Mouse (Mus musculus) kidney, adult 2 months (tissue): ENCODE data around the gene Cipc. TPM values are rescaled to one million over a fixed set of nuclear protein-coding genes. Genes with fewer than 3 reads are reported as not detected.

ENCODE experiments used
- DNase-seq: peaks from one replicate; pipeline ENCODE4 v3.0.0; 2021
- H3K27ac ChIP-seq: fragments of 200-500 bp; 2 replicates; pipeline ENCODE4 v1.5.1; 2012; ENCODE audit warnings: low read depth, low read length, control low read depth, inconsistent platforms; ENCODE audit not compliant: insufficient read depth
- H3K27me3 ChIP-seq: fragments of 200-500 bp; replicated peaks from 2 replicates; pipeline ENCODE4 v1.6.1; 2012; ENCODE audit warnings: mild to moderate bottlenecking, moderate library complexity, low read length, inconsistent platforms; ENCODE audit not compliant: control insufficient read depth, insufficient read depth
- H3K36me3 ChIP-seq: fragments of 200-500 bp; 2 replicates; pipeline ENCODE4 v1.6.1; 2012; ENCODE audit warnings: mild to moderate bottlenecking, moderate library complexity, low read length, inconsistent platforms; ENCODE audit not compliant: control insufficient read depth, insufficient read depth
- H3K4me1 ChIP-seq: fragments of 200-500 bp; 2 replicates; pipeline ENCODE4 v1.6.1; 2011; ENCODE audit warnings: low read length; ENCODE audit not compliant: control insufficient read depth, insufficient read depth
- H3K4me3 ChIP-seq: fragments of 200-500 bp; 2 replicates; pipeline ENCODE4 v1.5.1; 2011; ENCODE audit warnings: mild to moderate bottlenecking, low read depth, low read length, control low read depth; ENCODE audit not compliant: insufficient read depth
- CTCF ChIP-seq: fragments of 200-500 bp; conservative IDR thresholded peaks from 2 replicates; pipeline ENCODE4 v1.5.1; 2011; ENCODE audit warnings: low read depth, mild to moderate bottlenecking, control low read depth, low read length, moderate library complexity, mixed read lengths; ENCODE audit not compliant: insufficient read depth, insufficient read length
- POLR2A ChIP-seq: fragments of 200-500 bp; IDR thresholded peaks from one replicate; pipeline ENCODE4 v1.6.1; 2011; ENCODE audit warnings: low read depth, low read length, control low read depth
- WGBS: fragments of 180-500 bp; shearing (Covaris S2); methylation state at CpG from one replicate; pipeline ENCODE4 v1.1.7; 2018; 5-methylcytosine and 5-hydroxymethylcytosine counted together
- polyA plus RNA-seq: library from polyadenylated mRNA; depleted of rRNA; stranded (reverse); fragments of >200 nt; gene quantifications from 2 replicates; pipeline ENCODE4 v1.2.3, GENCODE M21; 2012

The Cipc gene
- polyA plus RNA-seq, 1 experiment, result 28.8 TPM

- H3K4me3 ChIP-seq, result no peak overlapping the region
- no peak overlapping the region for H3K27ac ChIP-seq
- H3K27me3 ChIP-seq, result no peaks in the 10 kb centered on the region
- peaks cover 8% of the 10 kb centered on the region; the same call in 1 of the 2 replicates for H3K4me1 ChIP-seq
- TF ChIP-seq CTCF, result no peak
- no peak for TF ChIP-seq POLR2A
- H3K36me3 ChIP-seq, result no peaks in the 10 kb centered on the region
- DNase-seq, result no peak
- 89% methylated on average over 8 of the region's 8 CpGs for WGBS
These were observed 3.4 kb upstream of the Cipc start for GRCm38 (mm10) chr12:86943421-86943820.

DNA sequence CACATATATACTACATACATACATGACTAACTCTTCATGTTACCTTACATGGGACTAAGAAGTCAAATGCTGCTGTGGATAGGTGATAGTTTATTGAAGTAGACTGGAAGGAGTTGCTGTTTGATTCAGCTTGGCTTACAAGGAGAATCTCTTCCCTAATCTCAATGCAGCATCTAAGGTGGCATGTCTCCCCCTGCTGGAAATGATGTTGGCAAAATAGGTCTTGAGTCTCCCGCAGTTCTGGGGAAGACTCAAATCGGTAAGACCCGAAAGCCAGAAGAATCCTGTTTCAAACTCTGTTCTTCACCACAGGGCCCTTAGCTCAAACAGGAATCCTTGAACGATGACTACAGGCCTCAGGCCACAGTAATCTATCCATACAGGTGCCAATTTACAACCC is 1.7 kb upstream of the Cipc start:
- Histone ChIP-seq H3K36me3 (no peaks in the 10 kb centered on the region), H3K27ac (no peak overlapping the region), H3K4me1 (peaks cover 12% of the 10 kb centered on the region; the same call in 1 of the 2 replicates), H3K4me3 (no peak overlapping the region), H3K27me3 (no peaks in the 10 kb centered on the region)
- DNase-seq, result peak; percentile 91
- 5% methylated on average over 4 of the region's 4 CpGs for WGBS
- no peak for TF ChIP-seq POLR2A
- peak; percentile 67 for TF ChIP-seq CTCF

DNA sequence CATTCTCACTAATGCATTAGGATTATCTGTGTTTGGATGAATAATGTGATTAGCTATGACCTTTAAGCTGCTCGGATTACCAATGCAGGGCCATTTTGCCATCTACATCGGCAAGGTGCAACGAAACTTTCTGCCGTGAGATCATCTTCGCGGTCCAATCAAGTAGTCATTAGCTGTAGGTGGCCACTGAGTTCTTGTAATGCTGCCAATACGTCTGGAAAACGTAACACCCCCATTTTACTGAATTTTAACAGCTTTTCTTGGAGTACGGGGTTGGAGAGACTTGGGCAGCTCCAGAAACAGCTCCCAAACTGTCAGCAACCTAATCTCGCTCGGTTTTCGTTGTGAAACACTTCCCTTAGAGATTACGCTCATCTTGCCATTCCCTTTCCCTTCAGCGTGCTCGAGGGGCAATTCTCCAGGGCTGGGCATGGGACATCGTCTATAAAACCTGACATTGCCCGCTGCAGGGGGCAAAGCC is 502 bp upstream of the Cipc start:
- peak overlapping the region; percentile 92 for H3K27ac ChIP-seq
- no peak for TF ChIP-seq CTCF
- TF ChIP-seq POLR2A, result no peak
- H3K36me3 ChIP-seq, result no peaks in the 10 kb centered on the region
- no peaks in the 10 kb centered on the region for H3K27me3 ChIP-seq
- WGBS, result 1% methylated on average over 17 of the region's 17 CpGs
- H3K4me1 ChIP-seq, result peaks cover 15% of the 10 kb centered on the region; the same call in 1 of the 2 replicates
- DNase-seq, result peak; percentile 38
- peak overlapping the region; percentile 75 for H3K4me3 ChIP-seq

- Histone ChIP-seq H3K27ac (peak overlapping the region; percentile 92), H3K27me3 (no peaks in the 10 kb centered on the region), H3K36me3 (no peaks in the 10 kb centered on the region; the same call in 1 of the 2 replicates), H3K4me3 (peak overlapping the region; percentile 75), H3K4me1 (peaks cover 15% of the 10 kb centered on the region; the same call in 1 of the 2 replicates)
- WGBS, result 10% methylated on average over 26 of the region's 26 CpGs
- peak; percentile 85 for DNase-seq
- TF ChIP-seq POLR2A, result no peak
- no peak for TF ChIP-seq CTCF
These were observed 998 bp downstream of the Cipc start for GRCm38 (mm10) chr12:86947681-86948401.

DNA sequence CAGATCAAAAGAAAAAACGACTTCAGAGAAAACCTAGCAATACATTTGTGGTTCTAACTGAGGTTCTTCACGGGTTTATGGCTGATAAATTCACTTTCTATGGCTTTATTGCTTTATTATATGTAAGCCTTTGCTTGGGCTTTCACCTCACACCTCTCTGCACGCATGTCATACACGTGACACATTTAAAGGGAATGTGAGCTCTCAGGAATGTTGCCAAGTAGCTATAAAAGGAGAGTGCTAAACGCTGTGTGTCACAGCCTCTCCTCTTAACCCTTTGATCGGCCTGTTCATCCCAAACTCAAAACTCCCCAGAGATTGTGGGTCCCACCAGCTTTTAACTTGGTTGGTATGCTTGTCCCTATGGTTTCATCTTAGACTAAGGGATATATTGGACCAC is 1.8 kb downstream of the Cipc start:
- Histone ChIP-seq H3K27me3 (no peaks in the 10 kb centered on the region), H3K36me3 (no peaks in the 10 kb centered on the region; the same call in 1 of the 2 replicates), H3K27ac (peak overlapping the region; percentile 75; the same call in 1 of the 2 replicates), H3K4me1 (peaks cover 15% of the 10 kb centered on the region; the same call in 1 of the 2 replicates), H3K4me3 (0 out of 2 replicates have a peak overlapping the region, but pooled peaks have one; percentile 3)
- TF ChIP-seq POLR2A (no peak), CTCF (no peak)
- WGBS, result 11% methylated on average over 6 of the region's 6 CpGs
- peak; percentile 73 for DNase-seq

DNA sequence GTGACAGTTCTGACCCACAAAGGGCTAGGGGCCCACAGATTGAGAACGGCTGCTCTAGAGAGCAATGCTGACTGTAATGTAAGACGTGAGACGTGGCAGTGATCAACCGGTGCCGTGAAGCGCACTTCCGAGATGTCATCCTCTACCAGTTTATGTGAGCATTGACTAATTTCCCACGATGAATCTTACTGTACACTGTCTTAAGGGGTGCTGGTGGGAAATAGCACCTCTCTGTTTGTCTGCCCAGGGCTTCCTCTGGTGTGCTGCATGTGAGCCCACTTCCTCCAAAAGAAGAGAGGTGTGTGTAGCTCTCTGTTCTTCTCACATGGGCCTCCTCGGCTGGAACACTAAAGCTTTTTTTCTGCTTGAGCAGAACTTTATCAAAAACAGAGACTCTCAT is 2.7 kb downstream of the Cipc start:
- Histone ChIP-seq H3K4me1 (peaks cover 15% of the 10 kb centered on the region; the same call in 1 of the 2 replicates), H3K27ac (no peak overlapping the region), H3K4me3 (no peak overlapping the region), H3K27me3 (no peaks in the 10 kb centered on the region), H3K36me3 (no peaks in the 10 kb centered on the region; the same call in 1 of the 2 replicates)
- TF ChIP-seq CTCF (no peak), POLR2A (no peak)
- 65% methylated on average over 9 of the region's 9 CpGs for WGBS
- DNase-seq, result no peak
